Mouse (Mus musculus): ENCODE measurements around the gene Grik3.

Grik3 gene

GRCm38 (mm10) chr4:125545768-125546220 is 55.3 kb downstream of the Grik3 start:
- no peak for DNase-seq

GRCm38 (mm10) chr4:125548190-125548589 is 57.7 kb downstream of the Grik3 start:
- DNase-seq, result no peak

DNA sequence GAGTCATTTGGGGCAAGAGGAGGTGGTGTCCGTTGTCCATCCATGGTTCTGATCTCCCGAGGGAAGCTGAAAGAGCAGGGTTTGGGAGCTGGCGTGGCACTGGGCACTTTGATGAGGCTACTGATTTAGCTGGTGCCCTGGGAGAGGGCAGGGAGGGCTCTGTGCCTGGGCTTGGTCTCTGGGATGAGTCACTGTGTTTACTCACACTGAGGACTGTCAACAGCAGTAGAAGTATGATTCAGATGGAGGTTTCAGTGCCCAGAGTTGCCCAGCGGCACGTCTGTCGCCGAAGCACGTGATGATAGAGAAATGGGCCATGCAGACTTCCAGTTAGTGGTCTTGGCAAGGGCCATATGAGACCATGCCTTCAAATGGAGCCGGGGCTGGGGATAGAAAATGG is 63.3 kb downstream of the Grik3 start:
- no peak for DNase-seq

GRCm38 (mm10) chr4:125556405-125557308 is 66.2 kb downstream of the Grik3 start:
- DNase-seq, result no peak

- no peak for DNase-seq
These were observed 69.1 kb downstream of the Grik3 start for GRCm38 (mm10) chr4:125559564-125559963.

- no peak for DNase-seq
These were observed 70.3 kb downstream of the Grik3 start for GRCm38 (mm10) chr4:125560806-125561205.

- DNase-seq, result no peak
These were observed 73.1 kb downstream of the Grik3 start for GRCm38 (mm10) chr4:125563579-125563978.

GRCm38 (mm10) chr4:125564008-125564710 is 73.7 kb downstream of the Grik3 start:
- no peak for DNase-seq

DNA sequence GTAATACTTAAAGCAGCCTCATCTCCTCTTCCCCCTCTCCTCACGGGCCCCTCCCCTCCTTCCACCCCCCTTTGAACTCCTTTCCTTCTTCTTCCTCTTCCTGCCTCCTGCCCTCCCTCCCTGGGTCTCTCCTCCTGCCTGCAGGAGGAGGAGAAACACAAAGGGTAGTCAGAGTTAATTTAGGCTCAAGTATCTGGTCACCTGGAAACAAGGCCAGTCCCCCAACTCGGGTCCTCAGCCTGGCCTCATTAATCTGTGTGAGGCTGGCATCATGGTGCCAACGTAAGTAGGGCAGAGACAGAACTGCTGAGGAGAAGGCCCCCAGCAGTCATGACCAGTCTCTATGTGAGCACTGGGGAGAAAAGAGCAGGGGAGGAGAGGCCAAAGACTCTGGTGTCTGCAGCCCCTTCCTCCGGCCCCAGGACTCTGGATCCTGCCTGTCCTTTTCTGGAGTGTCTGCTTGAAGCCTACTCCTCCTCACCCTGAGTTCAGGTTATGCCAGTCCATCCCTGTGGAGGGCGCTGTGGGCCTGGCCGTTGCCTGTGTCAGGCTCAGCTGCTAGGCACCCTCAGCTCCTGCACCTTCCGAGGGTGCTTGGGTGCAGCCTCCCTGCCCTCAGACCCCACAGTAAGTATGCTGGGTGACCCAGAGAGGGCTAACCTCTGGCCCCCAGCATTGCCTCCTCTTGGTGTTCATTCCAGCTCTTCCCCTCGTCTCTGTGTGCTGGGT is 75.4 kb downstream of the Grik3 start:
- no peak for DNase-seq

DNA sequence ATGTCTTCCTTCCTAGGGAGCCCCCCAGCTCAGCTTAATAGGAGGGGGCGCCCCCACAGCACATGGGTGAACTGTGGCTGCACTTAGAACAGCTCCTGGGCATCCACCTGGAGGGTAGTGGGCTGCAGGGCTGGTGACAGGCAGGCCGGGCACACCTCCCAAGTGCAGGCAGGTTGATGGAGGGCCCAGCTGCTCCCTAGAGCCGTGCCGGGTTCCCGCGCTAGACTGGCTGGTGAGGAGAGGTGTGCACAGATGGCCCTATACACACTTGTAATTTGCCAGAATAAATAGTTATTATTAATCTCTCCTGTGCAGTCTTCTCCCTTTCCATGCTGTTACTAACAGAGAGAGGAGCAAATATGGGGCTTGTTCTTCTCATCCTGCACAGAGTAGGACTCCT is 77.7 kb downstream of the Grik3 start:
- DNase-seq, result no peak

- DNase-seq, result no peak
These were observed 81.3 kb downstream of the Grik3 start for GRCm38 (mm10) chr4:125571651-125572311.

GRCm38 (mm10) chr4:125572312-125572663 is 81.8 kb downstream of the Grik3 start:
- no peak for DNase-seq

DNA sequence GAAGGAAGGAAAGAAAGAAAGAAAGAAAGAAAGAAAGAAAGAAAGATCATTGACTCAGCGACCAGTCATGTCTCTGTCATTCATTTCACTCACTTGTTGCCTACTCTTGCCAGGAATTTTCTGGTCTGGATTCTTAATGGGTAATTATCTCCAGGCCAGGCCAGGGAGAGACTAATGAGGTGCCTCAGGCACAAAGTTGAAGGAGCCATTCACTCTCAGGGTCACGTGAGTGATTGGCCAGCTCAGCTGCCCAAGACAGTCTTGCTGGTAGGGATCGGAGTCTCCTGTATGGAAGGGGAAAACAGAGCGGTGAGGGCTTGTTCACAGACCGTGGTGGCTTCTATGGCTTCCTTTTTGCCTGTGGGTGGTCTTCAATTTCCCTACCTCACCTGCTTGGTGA is 82.5 kb downstream of the Grik3 start:
- no peak for DNase-seq

DNA sequence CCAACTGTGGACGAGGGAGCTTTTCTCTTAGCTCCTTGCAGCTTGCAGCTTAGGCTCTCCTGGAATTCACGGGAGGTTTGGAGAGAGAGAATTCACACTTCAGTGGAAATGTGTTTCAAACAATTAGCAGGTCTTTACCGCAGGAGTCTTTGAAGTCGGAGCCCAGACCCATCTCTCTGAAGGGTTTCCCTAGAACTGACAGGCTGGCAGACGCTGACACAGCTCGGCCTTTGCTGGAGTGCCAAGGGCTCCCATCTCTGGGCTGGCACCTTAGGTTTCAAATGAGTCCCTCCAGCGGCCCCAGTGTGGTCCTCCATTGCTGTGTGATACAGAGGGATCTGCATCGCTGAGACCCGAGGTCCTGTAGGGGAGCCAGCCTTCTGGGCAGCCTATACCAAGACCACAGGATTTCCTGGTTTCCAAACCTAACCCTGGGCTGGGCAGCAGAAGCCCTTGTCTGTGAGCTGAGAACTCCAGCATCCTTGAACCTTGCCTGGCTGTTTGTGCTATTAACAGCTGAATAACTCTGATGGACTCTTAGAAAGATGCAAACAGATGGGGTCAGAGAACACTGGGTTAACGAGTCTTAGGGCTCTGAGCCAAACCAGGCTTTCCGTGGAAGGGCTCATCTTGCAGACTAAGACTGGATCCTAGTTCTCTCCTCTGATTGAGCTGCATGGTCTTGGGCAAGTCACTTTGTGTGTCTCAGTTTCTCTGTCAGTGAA is 83.6 kb downstream of the Grik3 start:
- DNase-seq, result no peak

DNA sequence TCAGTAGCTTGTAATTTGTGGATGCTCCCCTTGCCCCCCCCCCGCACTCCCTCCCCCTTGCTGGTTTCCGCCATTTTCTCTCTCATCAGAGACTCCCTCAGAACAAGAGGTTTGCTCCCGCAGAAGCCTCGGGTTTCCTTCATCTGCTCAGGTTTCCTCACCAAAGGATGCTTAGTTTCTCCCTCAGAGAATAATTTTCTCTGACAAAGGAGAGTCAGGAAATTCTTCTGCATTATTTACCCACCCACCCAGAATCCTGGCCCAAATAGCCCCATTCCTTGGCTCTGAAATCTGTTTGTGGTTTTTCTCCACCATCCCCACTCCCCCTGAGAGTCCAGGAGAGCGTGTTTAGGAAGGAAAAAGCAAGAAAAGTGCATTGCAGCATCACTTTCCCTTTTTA is 89.8 kb downstream of the Grik3 start:
- DNase-seq, result no peak

- no peak for DNase-seq
These were observed 92.8 kb downstream of the Grik3 start for GRCm38 (mm10) chr4:125583272-125583671.

DNA sequence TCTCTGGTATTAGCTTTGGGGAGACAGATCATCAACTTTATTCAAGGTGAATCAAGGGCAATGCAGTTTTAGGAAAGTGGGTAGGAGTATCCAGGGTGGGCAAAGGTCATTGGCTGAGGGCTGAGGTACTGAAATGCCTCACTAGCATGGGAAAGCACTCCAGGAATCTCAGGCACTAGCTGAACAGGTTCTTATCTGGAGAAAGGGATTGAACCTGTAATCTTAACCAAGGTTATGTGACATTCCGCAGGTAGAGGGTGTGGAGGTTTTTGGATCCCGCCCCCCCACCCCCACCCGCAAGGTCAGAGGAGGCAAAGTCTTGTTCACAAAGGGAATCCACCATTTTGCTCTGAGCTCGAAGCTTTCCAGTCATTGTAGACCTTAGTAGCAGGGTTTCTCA is 93.4 kb downstream of the Grik3 start:
- DNase-seq, result no peak

DNA sequence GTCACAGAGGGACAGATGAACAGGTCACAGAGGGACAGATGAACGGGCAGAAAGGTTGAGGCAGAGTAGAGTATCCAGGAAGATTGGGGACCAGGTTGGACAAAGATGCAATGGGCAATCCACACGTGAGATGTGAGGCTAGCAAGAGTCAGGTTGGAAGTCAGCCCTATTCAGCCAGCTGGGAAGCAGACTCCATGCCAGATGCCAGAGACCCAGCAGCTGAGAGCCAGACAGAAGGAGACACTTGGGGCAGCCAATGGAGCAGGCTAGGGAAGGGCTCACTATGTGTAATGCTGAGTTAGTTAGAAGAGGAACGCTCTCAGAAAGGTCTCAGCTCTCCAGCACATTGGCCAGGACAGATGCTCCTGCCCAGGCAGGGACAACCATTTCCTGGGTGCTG is 94.2 kb downstream of the Grik3 start:
- no peak for DNase-seq

DNA sequence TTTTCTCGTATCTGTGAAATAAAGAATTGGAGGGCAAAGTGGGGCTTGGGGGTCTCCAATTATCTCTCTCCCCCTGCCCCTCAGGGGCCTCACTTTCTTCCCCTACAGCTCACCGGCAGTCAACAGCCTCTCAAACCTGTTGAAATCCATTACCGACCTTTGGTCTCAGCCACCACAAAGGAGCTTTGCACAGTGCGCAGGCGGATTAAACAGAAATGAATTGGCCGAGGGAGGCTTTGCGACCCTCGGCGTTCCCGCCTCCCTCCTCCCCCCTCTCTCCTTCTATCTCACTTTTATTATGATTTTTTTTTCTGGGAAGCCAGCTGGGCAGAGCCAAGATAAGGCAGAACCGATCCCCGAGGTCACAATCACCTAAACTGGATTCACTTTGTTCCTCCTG is 97.1 kb downstream of the Grik3 start:
- no peak for DNase-seq

DNA sequence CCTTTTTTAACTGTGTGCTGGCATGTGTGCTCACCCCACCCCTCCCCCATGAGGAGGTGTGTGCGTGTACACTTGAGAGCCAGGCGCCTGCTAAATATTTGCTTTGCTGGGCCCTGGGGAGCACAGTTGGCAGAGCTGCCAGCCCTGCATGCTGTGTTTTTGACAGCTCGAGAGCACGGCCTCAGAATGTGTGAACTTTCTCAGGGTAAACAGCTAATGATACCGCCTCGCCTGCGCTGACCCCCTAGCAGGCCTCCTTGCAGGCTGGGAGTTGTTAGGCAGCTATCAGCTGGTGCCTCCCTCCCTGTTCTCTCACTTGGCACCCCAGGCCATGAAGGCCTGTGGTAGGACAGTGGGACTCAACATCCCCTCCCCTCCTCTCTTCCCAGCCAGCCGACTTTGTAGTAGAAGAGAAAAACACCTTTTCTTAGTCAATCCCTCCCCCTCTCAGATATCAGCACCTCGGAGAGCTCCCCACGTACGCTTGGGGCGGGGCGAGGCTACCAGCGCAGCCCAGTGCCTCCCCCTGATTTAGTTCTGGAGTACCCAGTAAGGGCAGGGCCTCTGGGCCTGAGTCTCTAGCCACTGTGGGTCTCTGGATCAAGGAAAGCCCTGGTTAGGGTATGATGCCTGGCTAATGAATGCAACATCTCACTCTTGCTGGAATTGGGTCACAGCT is 99.9 kb downstream of the Grik3 start:
- no peak for DNase-seq

DNA sequence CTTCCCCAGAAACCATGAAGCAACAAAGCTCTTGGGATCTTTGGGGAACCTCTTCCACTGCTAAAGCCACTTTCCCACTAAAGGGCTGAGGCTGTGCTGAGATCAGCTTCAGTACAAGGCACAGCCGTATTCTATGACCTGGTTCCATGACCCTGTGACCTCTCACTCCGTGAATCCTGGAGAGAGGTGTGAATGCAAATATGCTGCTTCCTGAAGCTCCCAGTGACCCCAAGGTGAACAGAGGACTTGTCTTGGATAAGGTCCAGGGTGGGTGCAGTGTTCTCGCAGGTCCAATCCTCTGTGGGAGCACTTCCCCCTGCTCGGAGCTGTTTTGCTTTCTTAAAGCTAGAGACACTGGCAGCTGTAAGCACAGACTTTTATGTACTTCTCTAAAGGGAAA is 102.2 kb downstream of the Grik3 start:
- DNase-seq, result no peak

DNA sequence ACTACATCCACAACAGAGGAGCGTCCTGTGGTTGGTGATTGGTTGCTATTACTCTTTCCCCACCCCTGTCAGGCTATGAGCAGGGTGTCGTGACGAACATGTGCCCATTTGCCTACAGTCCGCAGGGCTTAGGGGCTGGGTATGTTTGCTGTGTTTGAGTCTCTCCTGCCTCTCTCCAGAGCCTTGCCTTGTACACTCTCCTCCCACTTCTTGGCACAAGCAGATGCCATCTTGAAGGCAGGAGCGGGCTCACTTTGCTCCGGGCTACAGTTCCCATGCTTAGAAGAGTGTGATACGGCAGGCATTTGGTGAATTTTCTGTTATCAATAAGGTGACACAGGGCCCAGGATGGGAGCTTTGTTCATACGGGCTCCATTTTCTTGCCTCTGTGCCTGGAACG is 104.5 kb downstream of the Grik3 start:
- no peak for DNase-seq

All from kidney, adult 11 months (tissue).